Mouse (Mus musculus) common myeloid progenitor, adult 5-6 weeks (primary cell): ENCODE data around the gene Degs2. TPM values are rescaled to one million over a fixed set of nuclear protein-coding genes. Genes with fewer than 3 reads are reported as not detected.

Experiments
- ATAC-seq: replicated peaks from 2 replicates; pipeline ENCODE4 v1.8.0; 2016; ENCODE audit warnings: low read depth, mild to moderate bottlenecking, moderate TSS enrichment, inconsistent platforms; ENCODE audit not compliant: poor library complexity, severe bottlenecking
- total RNA-seq: library from RNA; stranded (forward); fragments of 200-1000, 187-1606 nt; gene quantifications from 2 replicates; pipeline ENCODE4 v1.2.3, GENCODE M21; 2017

The Degs2 gene
- total RNA-seq, 1 experiment from 2014 or later = not detected

GRCm38 (mm10) chr12:108668606-108669235 lies 33.4 kb downstream of the Degs2 start:
- ATAC-seq = no peak

GRCm38 (mm10) chr12:108657350-108657749 lies 44.8 kb downstream of the Degs2 start:
- peak; percentile 66 for ATAC-seq

GRCm38 (mm10) chr12:108653358-108654335 lies 48.5 kb downstream of the Degs2 start:
- ATAC-seq = peak; percentile 87

GRCm38 (mm10) chr12:108651053-108651660 lies 51.0 kb downstream of the Degs2 start:
- ATAC-seq = no peak

GRCm38 (mm10) chr12:108647784-108648183 lies 54.3 kb downstream of the Degs2 start:
- peak; percentile 59 for ATAC-seq

GRCm38 (mm10) chr12:108646234-108646633 lies 55.9 kb downstream of the Degs2 start:
- ATAC-seq = no peak

GRCm38 (mm10) chr12:108642019-108642418 lies 60.1 kb downstream of the Degs2 start:
- no peak for ATAC-seq

GRCm38 (mm10) chr12:108639126-108639525 lies 63.0 kb downstream of the Degs2 start:
- ATAC-seq = peak; percentile 56

- no peak for ATAC-seq
These were observed 64.7 kb downstream of the Degs2 start for GRCm38 (mm10) chr12:108637440-108637839.

GRCm38 (mm10) chr12:108635501-108635900 lies 66.6 kb downstream of the Degs2 start:
- peak; percentile 26 for ATAC-seq

GRCm38 (mm10) chr12:108634031-108634430 lies 68.1 kb downstream of the Degs2 start:
- no peak for ATAC-seq

- ATAC-seq = no peak
These were observed 69.6 kb downstream of the Degs2 start for GRCm38 (mm10) chr12:108632501-108632900.

- ATAC-seq = peak; percentile 77
These were observed 71.1 kb downstream of the Degs2 start for GRCm38 (mm10) chr12:108630741-108631688.

GRCm38 (mm10) chr12:108629556-108629955 lies 72.6 kb downstream of the Degs2 start:
- ATAC-seq = peak; percentile 18

Other genes starting within 250 kb of the Degs2 start
- gene Evl, start 147.6 kb downstream of the Degs2 start, total RNA-seq = 9.7 and 10.3 TPM in 2 replicates
- gene Yy1, start 90.7 kb upstream of the Degs2 start, total RNA-seq = 65.9 and 74.4 TPM in 2 replicates
- gene Slc25a29, start 133.6 kb upstream of the Degs2 start, total RNA-seq = 0.78 TPM in 1 of 2 replicates, not detected in the other
- 8.3 and 10.4 TPM in 2 replicates for gene Slc25a47, start 133.7 kb upstream of the Degs2 start, total RNA-seq
- 0.82 and 13.5 TPM in 2 replicates for gene Wdr25, start 191.3 kb upstream of the Degs2 start, total RNA-seq
- gene Wars, start 191.9 kb upstream of the Degs2 start, total RNA-seq = 40.2 and 48.6 TPM in 2 replicates